8 mouse cellular contexts compared by ENCODE assay signal in genomic region chr4:149988301-149988700, GRCm38 (mm10). TPM values are rescaled to one million over a fixed set of nuclear protein-coding genes. Genes with fewer than 3 reads are reported as not detected.
A peak's percentile ranks its signal among the peaks of the same experiment; 100 is the strongest.
DNase-seq lines count a peak whose midpoint lies in the region; ATAC-seq and TF ChIP-seq lines count a peak whose summit lies in the region.

No protein-coding gene starts in this region.

- TF ChIP-seq CTCF in lung, adult 2 months (IDR thresholded peaks at IDR 0.05; ENCODE audit: insufficient read depth, low read length): no peak

- peak overlapping the region; percentile 53 for H3K4me2 ChIP-seq in lung, embryonic 16.5 days (ENCODE audit: low read depth, low read length)
- H3K4me2 ChIP-seq in liver, embryonic 12.5 days: peak overlapping the region; percentile 69
- H3K4me2 ChIP-seq in stomach, embryonic 16.5 days (ENCODE audit: low read depth, low read length): peak overlapping the region; percentile 61

- H3K9ac ChIP-seq in lung, embryonic 16.5 days (ENCODE audit: low read length): peak overlapping the region; percentile 39; the same call in 1 of the 2 replicates
- no peak overlapping the region for H3K9ac ChIP-seq in liver, embryonic 12.5 days
- no peak overlapping the region for H3K9ac ChIP-seq in stomach, embryonic 16.5 days (ENCODE audit: low read length)

- no peaks in the 10 kb centered on the region for H3K36me3 ChIP-seq in lung, embryonic 16.5 days (ENCODE audit: control insufficient read depth, insufficient read depth, low read length)
- H3K36me3 ChIP-seq in liver, embryonic 12.5 days: peaks cover 17% of the 10 kb centered on the region
- no peaks in the 10 kb centered on the region for H3K36me3 ChIP-seq in stomach, embryonic 16.5 days (ENCODE audit: control insufficient read depth, insufficient read depth, low read length)

- H3K27ac ChIP-seq in lung, embryonic 16.5 days (ENCODE audit: low read length): no peak overlapping the region
- no peak overlapping the region for H3K27ac ChIP-seq in liver, embryonic 12.5 days
- H3K27ac ChIP-seq in stomach, embryonic 16.5 days (ENCODE audit: low read length): no peak overlapping the region

- intact Hi-C loops in left cerebral cortex, postnatal 4 days (cut with DNase I): no loop called here

- no peak for ATAC-seq in lung, embryonic 16.5 days (ENCODE audit: low read depth)
- ATAC-seq in liver, embryonic 12.5 days: no peak
- ATAC-seq in stomach, embryonic 16.5 days (ENCODE audit: insufficient read depth, low FRiP score): no peak

- H3K27me3 ChIP-seq in lung, embryonic 16.5 days (ENCODE audit: control insufficient read depth, insufficient read depth, low read depth, low read length): no peaks in the 10 kb centered on the region
- H3K27me3 ChIP-seq in liver, embryonic 12.5 days (replicated peaks): no peaks in the 10 kb centered on the region
- no peaks in the 10 kb centered on the region for H3K27me3 ChIP-seq in stomach, embryonic 16.5 days (ENCODE audit: control insufficient read depth, insufficient read depth, low read length)

- DNase-seq in cerebellum, adult 9-11 months: peak; percentile 50
- DNase-seq in cerebellum, adult 11 months: no peak
- DNase-seq in lung, adult 2 months: no peak
- DNase-seq in right cerebral cortex, postnatal 36 days (ENCODE audit: low spot score in 2 of 2): no peak
- DNase-seq in left cerebral cortex, postnatal 4 days: no peak

- TF ChIP-seq POLR2A in lung, adult 2 months (IDR thresholded peaks at IDR 0.05; ENCODE audit: borderline replicate concordance, extremely low read depth, low read depth, low read length): no peak

- no peaks in the 10 kb centered on the region for H3K9me3 ChIP-seq in lung, embryonic 16.5 days (ENCODE audit: control insufficient read depth, low read length)
- no peaks in the 10 kb centered on the region for H3K9me3 ChIP-seq in liver, embryonic 12.5 days (replicated peaks)
- H3K9me3 ChIP-seq in stomach, embryonic 16.5 days (replicated peaks; ENCODE audit: control insufficient read depth, low read length): no peaks in the 10 kb centered on the region

- no peak overlapping the region for H3K4me3 ChIP-seq in lung, embryonic 16.5 days (ENCODE audit: low read length)
- no peak overlapping the region for H3K4me3 ChIP-seq in lung, adult 2 months (replicated peaks; ENCODE audit: extremely low read depth, low read depth, low read length)
- H3K4me3 ChIP-seq in liver, embryonic 12.5 days: no peak overlapping the region
- H3K4me3 ChIP-seq in stomach, embryonic 16.5 days (replicated peaks; ENCODE audit: low read length): peak overlapping the region; percentile 35; the same call in 1 of the 2 replicates

- 80% methylated on average over 6 of the region's 6 CpGs for WGBS in lung, embryonic 16.5 days
- 81% methylated on average over 6 of the region's 6 CpGs for WGBS in lung, adult 2 months
- 78% methylated on average over 6 of the region's 6 CpGs for WGBS in liver, embryonic 12.5 days (ENCODE audit: insufficient replicate concordance)
- 81% methylated on average over 6 of the region's 6 CpGs for WGBS in stomach, embryonic 16.5 days

- H3K4me1 ChIP-seq in lung, embryonic 16.5 days (replicated peaks; ENCODE audit: control insufficient read depth, insufficient read depth, low read length): peaks cover 33% of the 10 kb centered on the region
- H3K4me1 ChIP-seq in lung, adult 2 months (ENCODE audit: control insufficient read depth, insufficient read depth, low read length): peaks cover 15% of the 10 kb centered on the region
- peaks cover 37% of the 10 kb centered on the region for H3K4me1 ChIP-seq in liver, embryonic 12.5 days
- peaks cover 26% of the 10 kb centered on the region for H3K4me1 ChIP-seq in stomach, embryonic 16.5 days (ENCODE audit: control insufficient read depth, insufficient read depth, low read length)

RNA-seq across cellular contexts. Expression of gene H6pd, which starts 20.5 kb away (rescaled TPM):
- 38.3 and 39.6 TPM in 2 replicates for polyA plus RNA-seq in lung, embryonic 16.5 days (2015; fragmentation: Nextera tagmentation; extraction: Ambion mirVana)
- polyA plus RNA-seq in lung, adult 2 months (2012; rRNA removed): 148 and 171 TPM in 2 replicates
- 8.8 and 9.0 TPM in 2 replicates for polyA plus RNA-seq in liver, embryonic 12.5 days (2016; fragmentation: Nextera tagmentation; extraction: Ambion mirVana)
- polyA plus RNA-seq in stomach, embryonic 16.5 days (2015; fragmentation: Nextera tagmentation; extraction: Ambion mirVana): 14.9 and 15.2 TPM in 2 replicates
- 10 to 100 TPM; 11.7 to 13.8 TPM for total RNA-seq in left cerebral cortex, postnatal 4 days (2021)

RNA-seq across cellular contexts. Expression of gene Spsb1, which starts 33.5 kb away (rescaled TPM):
- 14.9 and 15.1 TPM in 2 replicates for polyA plus RNA-seq in lung, embryonic 16.5 days (2015; fragmentation: Nextera tagmentation; extraction: Ambion mirVana)
- polyA plus RNA-seq in lung, adult 2 months (2012; rRNA removed): 20.2 and 23.4 TPM in 2 replicates
- 0.97 and 1.5 TPM in 2 replicates for polyA plus RNA-seq in liver, embryonic 12.5 days (2016; fragmentation: Nextera tagmentation; extraction: Ambion mirVana)
- polyA plus RNA-seq in stomach, embryonic 16.5 days (2015; fragmentation: Nextera tagmentation; extraction: Ambion mirVana): 14.6 and 17.0 TPM in 2 replicates
- 10 to 100 TPM; 13.9 to 15.3 TPM for total RNA-seq in left cerebral cortex, postnatal 4 days (2021)
